Mouse (Mus musculus) heart, postnatal 0 days (tissue): ENCODE measurements around the gene Dpp9.

Source experiments
- CTCF ChIP-seq: IDR thresholded peaks from 2 replicates; pipeline ENCODE4 v1.5.1; 2016; ENCODE audit warnings: antibody characterized with exemption, control low read depth, low read depth
- EP300 ChIP-seq: IDR thresholded peaks from 2 replicates; pipeline ENCODE4 v1.6.1; 2016; ENCODE audit warnings: antibody characterized with exemption, low read depth

DNA sequence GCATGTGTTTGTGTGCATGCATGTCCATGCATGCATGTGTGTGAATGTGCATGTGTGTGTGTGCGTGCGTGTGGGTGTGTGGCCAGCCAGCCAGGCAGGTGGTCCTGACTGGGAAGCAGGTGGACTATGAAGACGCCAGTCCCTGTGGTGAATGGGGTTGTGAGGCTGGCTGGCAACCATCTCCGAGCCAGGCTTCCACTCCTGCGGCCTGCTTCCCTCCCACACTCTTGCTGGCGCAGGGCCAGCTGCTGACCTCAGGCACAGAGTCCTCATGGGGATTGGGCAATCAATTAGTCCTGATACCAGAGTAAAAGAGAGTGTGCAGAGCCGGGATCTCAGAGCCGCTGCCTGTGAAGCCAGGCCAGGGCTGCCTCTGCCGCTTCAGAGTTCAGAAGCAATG lies 65.1 kb downstream of the Dpp9 start:
- no peak for TF ChIP-seq CTCF
- no peak for TF ChIP-seq EP300
